Mouse (Mus musculus) ES-CJ7 (cell line): Measurements from ENCODE around the gene Il13ra1.
A peak's percentile ranks its signal among the peaks of the same experiment; 100 is the strongest.

Source experiments
- DNase-seq: peaks from one replicate; pipeline ENCODE4 v3.0.0; 2011; ENCODE audit warnings: low read depth, low spot score

Gene Il13ra1

GRCm38 (mm10) chrX:36195736-36196525, 84.0 kb downstream of the Il13ra1 start, which contains the start of gene Zcchc12:
Zcchc12 (plus strand) TSS chrX:36195904.
- peak; percentile 55 for DNase-seq

GRCm38 (mm10) chrX:36209554-36209953, 97.6 kb downstream of the Il13ra1 start:
- peak; percentile 22 for DNase-seq

GRCm38 (mm10) chrX:36211216-36211615, 99.3 kb downstream of the Il13ra1 start:
- DNase-seq = peak; percentile 41
